ENCODE assay signal across 14 mouse cellular contexts in genomic region chr19:40728732-40729420, GRCm38 (mm10). TPM values are rescaled to one million over a fixed set of nuclear protein-coding genes. Genes with fewer than 3 reads are reported as not detected.
DNase-seq lines count a peak whose midpoint lies in the region; ATAC-seq and TF ChIP-seq lines count a peak whose summit lies in the region.
"Had no signal": no experiment of that assay in that cellular context is flagged by ENCODE, and none has a peak within 500 bp of the region (broad histone marks: within the 10 kb centered on the region; RNA-seq: fewer than 3 reads in every experiment).

No protein-coding gene starts in this region.

- no peaks in the 10 kb centered on the region for H3K9me3 ChIP-seq in embryonic facial prominence, embryonic 14.5 days (ENCODE audit: control insufficient read depth, low read length)
- H3K9me3 ChIP-seq in midbrain, embryonic 10.5 days (replicated peaks) = no peaks in the 10 kb centered on the region
- H3K9me3 ChIP-seq: heart, embryonic 15.5 days had no signal

- no peaks in the 10 kb centered on the region for H3K36me3 ChIP-seq in embryonic facial prominence, embryonic 14.5 days (ENCODE audit: control insufficient read depth, insufficient read depth, low read length)
- H3K36me3 ChIP-seq in midbrain, embryonic 10.5 days = no peaks in the 10 kb centered on the region
- H3K36me3 ChIP-seq: heart, embryonic 15.5 days had no signal

- TF ChIP-seq CTCF in bone marrow macrophage, adult 2 months (IDR thresholded peaks at IDR 0.05; ENCODE audit: low read depth, low read length) = no peak

- WGBS in embryonic facial prominence, embryonic 14.5 days = 30% methylated on average over 12 of the region's 12 CpGs
- 77% methylated on average over 12 of the region's 12 CpGs for WGBS in midbrain, embryonic 10.5 days

- H3K27ac ChIP-seq in bone marrow macrophage, adult 2 months (ENCODE audit: insufficient read depth, low read depth, low read length) = 0 out of 2 replicates have a peak overlapping the region, but pooled peaks have one; percentile 25
- 0 out of 2 replicates have a peak overlapping the region, but pooled peaks have one; percentile 44 for H3K27ac ChIP-seq in embryonic facial prominence, embryonic 14.5 days (replicated peaks; ENCODE audit: low read depth, low read length)
- H3K27ac ChIP-seq in midbrain, embryonic 10.5 days (replicated peaks) = no peak overlapping the region
- H3K27ac ChIP-seq: heart, embryonic 15.5 days; hindbrain, postnatal 0 days had no signal

- H3K27me3 ChIP-seq in embryonic facial prominence, embryonic 14.5 days (replicated peaks; ENCODE audit: control insufficient read depth, insufficient read depth, low read length) = no peaks in the 10 kb centered on the region
- no peaks in the 10 kb centered on the region for H3K27me3 ChIP-seq in midbrain, embryonic 10.5 days (ENCODE audit: low read depth, poor library complexity, severe bottlenecking)

- no peak overlapping the region for H3K4me2 ChIP-seq in embryonic facial prominence, embryonic 14.5 days (ENCODE audit: low read depth, low read length)
- H3K4me2 ChIP-seq: heart, embryonic 15.5 days had no signal

- DNase-seq in heart, adult 11 months = peak; percentile 94
- no peak for DNase-seq in heart, postnatal 4 days
- DNase-seq in embryonic facial prominence, embryonic 14.5 days (ENCODE audit: low spot score) = peak; percentile 13
- peak; percentile 18 for DNase-seq in lung, postnatal 36 days
- no peak for DNase-seq in midbrain, embryonic 10.5 days (ENCODE audit: low spot score)
- DNase-seq in right cerebral cortex, postnatal 36 days (ENCODE audit: low spot score in 2 of 2) = no peak
- DNase-seq: layer of hippocampus, postnatal 36 days had no signal

- peaks cover 10% of the 10 kb centered on the region for H3K4me1 ChIP-seq in bone marrow macrophage, adult 2 months (ENCODE audit: control insufficient read depth, insufficient read depth, low read length)
- H3K4me1 ChIP-seq in embryonic facial prominence, embryonic 14.5 days (ENCODE audit: control insufficient read depth, insufficient read depth, low read length) = peaks cover 8% of the 10 kb centered on the region
- no peaks in the 10 kb centered on the region for H3K4me1 ChIP-seq in midbrain, embryonic 10.5 days
- H3K4me1 ChIP-seq: heart, embryonic 15.5 days had no signal

- H3K9ac ChIP-seq in embryonic facial prominence, embryonic 14.5 days (ENCODE audit: low read depth, low read length) = no peak overlapping the region
- H3K9ac ChIP-seq: heart, embryonic 15.5 days had no signal

- TF ChIP-seq POLR2A in bone marrow macrophage, adult 2 months (IDR thresholded peaks at IDR 0.05; ENCODE audit: borderline replicate concordance, low read depth, low read length) = no peak

- ATAC-seq in embryonic facial prominence, embryonic 14.5 days (ENCODE audit: low read depth) = no peak
- ATAC-seq: activated CD4-positive, CD25-positive, alpha-beta regulatory T cell, adult 4 months; CD4-positive, CD25-positive, alpha-beta regulatory T cell, adult 4 months; hindbrain, postnatal 0 days had no signal

- no peak overlapping the region for H3K4me3 ChIP-seq in bone marrow macrophage, adult 2 months (ENCODE audit: insufficient read depth, low read length)
- H3K4me3 ChIP-seq in embryonic facial prominence, embryonic 14.5 days (ENCODE audit: low read depth, low read length) = no peak overlapping the region
- H3K4me3 ChIP-seq in midbrain, embryonic 10.5 days = no peak overlapping the region
- H3K4me3 ChIP-seq: heart, embryonic 15.5 days had no signal

RNA-seq across cellular contexts. Expression of gene Cc2d2b, which starts 19.7 kb away (rescaled TPM):
- total RNA-seq in heart, postnatal 4 days (2021) = not detected
- polyA plus RNA-seq in bone marrow macrophage, adult 2 months (2012; ENCODE audit: insufficient read depth, insufficient read length, missing spikeins) = not detected in 2 replicates
- polyA plus RNA-seq in embryonic facial prominence, embryonic 14.5 days (2014; fragmentation: Nextera tagmentation; extraction: Ambion mirVana) = not detected in 2 replicates
- 0.06 and 0.22 TPM in 2 replicates for polyA plus RNA-seq in midbrain, embryonic 10.5 days (2016; fragmentation: Nextera tagmentation; extraction: Ambion mirVana)
- total RNA-seq: hindbrain, postnatal 0 days; midbrain, postnatal 0 days had no signal
- polyA plus RNA-seq: heart, embryonic 15.5 days; kidney, embryonic 14.5 days had no signal

Comparison
In these comparisons a context has a peak if more than half of its experiments do, and no peak if none do; other contexts are left out.
1. DNase-seq: peak in heart, adult 11 months (single experiment), embryonic facial prominence, embryonic 14.5 days (single experiment) and lung, postnatal 36 days (single experiment); none in heart, postnatal 4 days (single experiment), midbrain, embryonic 10.5 days (single experiment) and right cerebral cortex, postnatal 36 days (0 of 2).